Mouse (Mus musculus) skeletal muscle tissue, adult 2 months (tissue): ENCODE data around the gene Lypd6b.

Experiments used
- DNase-seq: peaks from one replicate; pipeline ENCODE4 v3.0.0-alpha.2; 2012; ENCODE audit warnings: low read depth, low spot score

Lypd6b gene

DNA sequence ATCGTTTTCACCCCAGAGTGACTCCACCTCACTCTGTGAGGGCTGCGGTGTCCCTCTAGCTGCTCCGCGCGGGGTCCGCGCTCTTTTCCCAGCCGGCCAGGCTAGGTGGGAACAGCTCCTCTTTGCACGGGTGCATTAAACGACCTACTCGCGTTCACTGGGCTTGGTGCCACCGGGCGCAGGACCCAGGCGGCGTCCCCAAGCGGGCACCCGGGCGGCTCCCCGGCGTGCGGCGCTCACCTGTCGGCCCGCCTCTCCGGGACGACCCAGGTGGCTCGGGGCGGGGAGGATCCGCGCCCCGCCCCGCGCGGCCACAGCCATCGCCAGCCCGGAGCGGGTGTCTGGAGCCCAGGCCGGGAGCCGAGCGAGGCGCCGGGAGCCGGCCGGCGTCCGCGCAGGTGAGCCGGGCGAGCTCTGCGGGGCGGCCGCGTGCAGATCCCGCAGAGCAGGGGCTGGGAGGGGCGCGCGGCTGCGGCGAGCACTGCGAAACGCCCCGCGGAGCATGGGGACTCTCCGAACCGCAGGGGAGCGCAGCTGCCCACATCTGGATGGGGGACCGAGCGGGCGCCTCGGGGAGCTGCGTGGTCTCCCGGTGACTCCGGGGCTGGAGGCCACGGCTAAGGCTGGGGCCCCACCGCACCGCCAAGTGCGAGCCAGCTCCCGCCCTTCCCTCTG, at the start of gene Lypd6b:
Gene Lypd6b (plus strand): TSS at position 313 of the 675 bp plus-strand sequence.
- no peak for DNase-seq

DNA sequence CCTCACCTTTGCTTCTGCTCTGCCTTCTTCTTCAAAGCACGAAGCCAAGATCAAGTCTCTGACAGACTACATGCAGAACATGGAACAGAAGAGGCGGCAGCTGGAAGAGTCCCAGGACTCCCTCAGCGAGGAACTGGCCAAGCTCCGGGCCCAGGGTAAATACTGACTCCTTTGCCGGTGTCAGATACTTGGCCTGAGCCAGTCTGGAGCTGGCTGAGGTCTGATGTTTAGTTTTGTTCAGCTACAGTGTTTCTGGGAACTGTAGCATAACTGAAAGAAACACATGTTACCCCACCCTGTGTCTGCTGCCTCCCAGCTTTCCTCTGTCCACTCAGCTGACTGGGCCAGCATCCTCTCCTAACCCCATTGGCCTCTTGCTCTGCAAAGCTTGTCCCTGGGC, 48.4 kb upstream of the Lypd6b start:
- DNase-seq = no peak

DNA sequence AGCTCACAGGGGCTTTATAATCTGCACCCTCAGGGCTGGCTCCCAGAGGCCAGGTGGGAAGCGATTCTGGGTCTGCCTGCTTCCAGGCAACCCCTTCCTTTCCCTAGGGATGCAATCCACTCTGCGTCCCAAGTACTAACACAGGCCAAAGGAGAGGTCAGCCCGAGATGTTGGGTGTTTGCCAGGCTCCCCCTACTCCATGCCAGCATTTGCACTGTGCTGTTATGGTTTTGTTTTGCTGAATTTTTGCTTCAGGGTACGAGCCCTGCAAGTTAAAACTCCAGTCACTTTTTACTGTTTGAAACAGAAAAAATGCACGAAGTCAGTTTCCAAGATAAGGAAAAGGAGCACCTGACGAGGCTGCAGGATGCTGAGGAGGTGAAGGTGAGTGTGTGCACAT, 46.5 kb upstream of the Lypd6b start:
- DNase-seq = no peak

DNA sequence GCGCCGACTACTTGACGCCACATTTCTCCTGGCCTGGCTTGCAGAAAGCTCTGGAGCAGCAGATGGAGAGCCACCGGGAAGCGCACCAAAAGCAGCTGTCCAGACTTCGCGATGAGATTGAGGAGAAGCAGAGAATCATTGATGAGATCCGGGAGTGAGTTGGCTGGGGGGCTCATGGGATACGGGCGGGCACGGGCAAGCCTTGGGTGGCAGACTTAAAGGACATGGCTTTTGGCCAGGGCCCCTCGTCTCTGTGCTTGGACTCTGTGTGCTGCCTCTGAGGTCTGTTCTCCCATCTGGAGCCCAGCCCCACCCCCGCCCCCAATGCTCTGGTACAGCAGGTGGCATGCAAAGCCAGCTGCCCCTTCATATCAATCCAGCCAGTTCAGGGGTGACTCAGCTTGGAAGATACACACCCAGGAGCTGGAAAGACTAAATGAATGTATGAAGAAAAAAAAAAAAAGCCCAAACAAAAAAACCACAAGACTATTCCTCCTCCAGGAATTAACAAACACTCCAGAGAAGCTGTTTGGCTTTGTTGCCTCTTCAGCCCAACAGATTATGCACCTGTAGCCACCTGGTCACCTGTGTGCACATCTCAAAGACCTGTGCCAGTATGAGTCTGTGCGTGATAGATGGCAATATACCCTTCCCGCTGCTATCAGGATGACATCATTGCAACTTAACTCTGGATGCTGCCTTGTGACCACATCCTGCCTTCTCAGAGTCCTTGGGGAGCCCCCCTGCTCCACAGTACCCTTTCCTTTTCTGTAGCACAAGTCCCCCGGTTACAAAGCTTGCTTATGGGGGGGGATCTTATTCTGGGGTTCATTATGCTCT, 45.4 kb upstream of the Lypd6b start:
- DNase-seq = no peak

GRCm38 (mm10) chr2:49742919-49743318, 44.6 kb upstream of the Lypd6b start:
- DNase-seq = no peak

DNA sequence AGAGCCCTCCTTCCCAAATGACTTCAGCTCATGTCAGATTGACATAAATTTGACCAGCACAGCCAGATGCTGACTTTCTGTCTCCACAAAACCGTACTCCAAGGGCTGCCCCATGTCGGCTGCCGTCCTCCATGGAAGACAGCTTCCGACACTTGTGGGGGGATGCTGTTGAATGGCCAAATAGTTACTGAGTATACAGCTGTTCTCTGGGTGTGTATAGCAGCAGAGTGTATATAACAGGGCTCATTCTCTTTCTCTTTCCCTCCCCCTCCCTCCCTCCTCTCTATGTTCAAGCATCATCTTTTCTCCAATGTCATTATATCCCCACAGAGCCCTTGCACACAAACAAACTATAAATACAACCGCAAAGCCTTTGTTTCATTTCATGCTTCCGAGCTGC, 43.7 kb upstream of the Lypd6b start:
- no peak for DNase-seq

- DNase-seq = peak; percentile 40
Observed at GRCm38 (mm10) chr2:49744251-49745093, 43.0 kb upstream of the Lypd6b start.

GRCm38 (mm10) chr2:49745094-49745781, 42.2 kb upstream of the Lypd6b start:
- no peak for DNase-seq

DNA sequence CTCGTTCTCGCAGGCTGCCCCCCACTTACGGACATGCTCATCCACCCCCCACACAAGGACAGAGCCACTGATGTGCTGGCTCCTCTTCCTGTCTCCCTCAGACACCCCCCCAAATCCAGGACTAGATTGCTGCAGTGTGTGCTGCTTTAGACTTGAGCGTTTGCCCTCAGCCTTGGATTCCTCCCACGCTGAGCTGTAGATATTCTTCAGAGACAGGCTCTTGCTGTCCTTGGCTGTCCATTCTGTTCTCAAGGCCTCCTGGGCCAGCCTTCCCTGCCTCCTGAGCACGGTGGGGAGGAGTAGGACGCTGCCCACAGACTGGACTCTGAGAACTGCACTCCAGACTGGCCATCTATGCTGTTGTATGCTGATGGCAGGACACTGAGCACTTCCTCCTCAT, 40.5 kb upstream of the Lypd6b start:
- DNase-seq = no peak

DNA sequence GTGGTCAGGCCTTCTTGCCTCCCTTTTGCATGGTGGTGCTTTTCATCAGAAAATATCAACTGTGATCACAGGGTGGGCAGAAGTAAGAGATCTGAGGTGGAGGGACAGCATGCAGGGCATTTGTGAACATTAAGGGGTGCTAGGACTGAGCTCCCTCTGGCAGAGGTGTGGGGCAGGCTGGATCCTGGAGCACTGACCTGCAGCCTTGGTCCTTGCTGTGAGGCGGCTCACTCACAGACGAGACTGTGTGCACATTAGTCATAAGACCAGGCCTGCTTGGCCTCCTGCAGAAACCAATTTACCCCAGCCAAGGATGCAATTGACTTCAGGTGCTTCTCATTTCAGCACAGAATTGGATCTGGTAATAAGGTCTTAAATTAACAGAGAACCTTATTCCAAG, 39.8 kb upstream of the Lypd6b start:
- DNase-seq = no peak

DNA sequence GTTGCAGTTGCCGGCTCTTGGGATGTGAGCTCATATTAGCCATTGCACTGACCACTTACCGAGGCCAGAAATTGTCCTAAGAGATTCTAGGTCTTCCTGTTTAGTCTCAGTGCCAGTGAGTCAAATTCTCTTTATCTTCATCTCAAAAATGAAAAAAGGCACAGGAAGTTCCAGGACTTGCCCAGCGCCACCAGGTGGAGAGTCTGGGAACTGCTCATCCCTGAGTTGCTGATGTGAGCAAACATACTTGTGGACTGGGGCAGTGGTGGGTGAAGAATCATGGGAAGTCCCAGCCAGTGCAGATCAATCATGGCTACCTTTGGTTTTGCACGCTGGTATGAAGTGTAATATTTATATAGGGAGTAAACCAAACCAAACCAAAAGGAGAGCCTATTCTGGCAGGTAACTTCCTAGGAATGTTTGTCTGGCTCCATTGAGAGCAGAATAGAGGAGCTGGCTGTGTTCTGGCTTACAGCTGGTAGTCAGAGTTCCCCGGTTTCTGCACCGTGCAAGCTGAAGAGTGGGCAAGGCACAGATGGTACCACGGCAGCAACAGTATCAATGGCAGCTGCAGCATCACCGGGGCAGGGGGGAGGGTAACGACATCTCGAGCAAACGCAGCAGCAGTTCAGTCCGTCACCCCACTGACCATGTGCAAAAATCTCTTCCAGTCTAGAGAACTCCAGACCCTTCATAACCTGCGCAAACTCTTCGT, 38.7 kb upstream of the Lypd6b start:
- no peak for DNase-seq

- no peak for DNase-seq
Observed at GRCm38 (mm10) chr2:49749730-49750576, 37.5 kb upstream of the Lypd6b start.

- no peak for DNase-seq
Observed at GRCm38 (mm10) chr2:49751544-49752210, 35.8 kb upstream of the Lypd6b start.

DNA sequence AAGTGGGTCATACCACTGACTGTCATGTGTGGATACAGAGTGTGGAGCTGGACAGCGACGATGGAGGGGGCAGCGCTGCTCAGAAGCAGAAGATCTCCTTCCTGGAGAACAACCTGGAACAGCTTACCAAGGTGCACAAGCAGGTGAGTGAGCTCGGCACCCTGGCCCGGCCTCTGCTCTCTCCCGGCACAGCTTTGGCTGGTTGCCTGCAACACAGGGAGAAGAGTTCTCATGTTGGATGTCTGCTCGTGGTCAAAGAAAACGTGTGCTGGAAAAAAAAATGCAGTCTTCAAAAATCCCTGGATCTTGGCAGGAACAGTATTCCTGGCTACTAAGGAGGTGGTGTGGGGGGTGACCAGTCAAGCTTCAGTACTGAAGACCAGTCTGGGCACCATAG, 35.3 kb upstream of the Lypd6b start:
- DNase-seq = no peak

- DNase-seq = no peak
Observed at GRCm38 (mm10) chr2:49753062-49753461, 34.4 kb upstream of the Lypd6b start.

- no peak for DNase-seq
Observed at GRCm38 (mm10) chr2:49755054-49755453, 32.4 kb upstream of the Lypd6b start.

- no peak for DNase-seq
Observed at GRCm38 (mm10) chr2:49757616-49758015, 29.9 kb upstream of the Lypd6b start.

GRCm38 (mm10) chr2:49764331-49764946, 23.0 kb upstream of the Lypd6b start:
- DNase-seq = peak; percentile 41

DNA sequence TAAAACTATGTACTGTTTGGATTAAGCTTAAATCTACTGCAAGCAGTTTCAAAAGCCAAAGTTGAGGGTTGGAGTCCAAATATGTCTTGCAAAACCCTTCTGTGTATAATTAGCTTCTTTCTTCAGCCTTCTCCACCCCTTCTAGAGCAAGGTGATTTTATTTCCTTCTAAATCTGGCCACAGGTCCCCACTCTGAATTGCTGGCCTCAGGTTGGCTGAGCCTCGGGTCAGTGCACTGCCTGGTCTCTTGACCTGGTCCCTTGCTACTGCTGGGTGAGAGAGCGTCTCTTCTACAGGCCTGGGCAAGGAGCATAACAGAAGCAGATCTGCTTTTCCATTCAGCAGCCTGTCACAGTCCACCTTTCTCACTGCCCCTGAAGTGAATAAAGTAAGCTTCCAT, 18.6 kb upstream of the Lypd6b start:
- no peak for DNase-seq
